Mouse (Mus musculus): Measurements from ENCODE around the gene Poll. TPM values are rescaled to one million over a fixed set of nuclear protein-coding genes. Genes with fewer than 3 reads are reported as not detected.
A peak's percentile ranks its signal among the peaks of the same experiment; 100 is the strongest.
"Not testable (repeated sequence)": the region's sequence is repeated elsewhere in the genome, so short reads cannot be mapped to it uniquely, and the experiment has no call there.

Gene Poll
- polyA plus RNA-seq, 1 experiment from 2014 or later: 15.0 TPM

- 81% methylated on average over 23 of the region's 23 CpGs for WGBS
- H3K4me2 ChIP-seq: no peak overlapping the region
- no peaks in the 10 kb centered on the region for H3K9me3 ChIP-seq (replicated peaks)
- peaks cover 22% of the 10 kb centered on the region for H3K36me3 ChIP-seq
- H3K4me1 ChIP-seq (replicated peaks): peaks cover 5% of the 10 kb centered on the region; the same call in 1 of the 2 replicates
- no peak for ATAC-seq (ENCODE audit: insufficient number of reproducible peaks, low FRiP score)
- no peak overlapping the region for H3K4me3 ChIP-seq
- H3K27ac ChIP-seq (ENCODE audit: poor library complexity, severe bottlenecking): no peak overlapping the region
- peaks cover 36% of the 10 kb centered on the region for H3K27me3 ChIP-seq (replicated peaks)
- H3K9ac ChIP-seq: no peak overlapping the region
Observed at GRCm38 (mm10) chr19:45549128-45549915, 11.0 kb downstream of the Poll start.

GRCm38 (mm10) chr19:45548196-45548595 lies 12.1 kb downstream of the Poll start:
- Histone ChIP-seq H3K27me3 (replicated peaks) (peaks cover 47% of the 10 kb centered on the region), H3K36me3 (peaks cover 10% of the 10 kb centered on the region)
- not testable (repeated sequence) for H3K9me3 ChIP-seq (replicated peaks); H3K9ac ChIP-seq; H3K4me2 ChIP-seq; H3K4me3 ChIP-seq; H3K4me1 ChIP-seq (replicated peaks); H3K27ac ChIP-seq (ENCODE audit: poor library complexity, severe bottlenecking)
- ATAC-seq (ENCODE audit: insufficient number of reproducible peaks, low FRiP score): 0 out of 2 replicates have a peak, but pooled peaks have one; percentile 40

DNA sequence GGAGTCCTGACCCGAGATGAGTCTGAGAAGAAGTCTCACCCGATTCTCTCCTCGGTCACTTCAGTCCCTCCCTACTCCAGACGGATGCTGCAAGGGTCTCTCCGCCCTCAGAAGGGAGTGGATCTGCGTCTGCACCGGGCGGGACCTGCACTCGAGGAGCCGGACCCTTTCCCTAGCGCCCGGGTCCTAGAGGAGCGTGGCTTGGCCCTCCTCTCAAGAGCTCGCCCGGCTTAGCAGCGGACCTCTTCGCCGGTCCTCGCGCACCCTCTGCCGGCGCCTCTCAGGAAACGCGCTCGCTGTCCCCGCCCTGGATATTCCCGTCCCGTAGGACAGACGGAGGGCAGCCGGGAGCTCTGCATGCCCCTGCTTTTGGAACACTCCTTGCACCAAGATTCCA lies 15.4 kb downstream of the Poll start:
- Histone ChIP-seq H3K4me3 (peak overlapping the region; percentile 43), H3K4me2 (peak overlapping the region; percentile 86), H3K36me3 (no peaks in the 10 kb centered on the region), H3K27ac (ENCODE audit: poor library complexity, severe bottlenecking) (no peak overlapping the region), H3K9ac (peak overlapping the region; percentile 39; the same call in 1 of the 2 replicates), H3K9me3 (replicated peaks) (no peaks in the 10 kb centered on the region), H3K4me1 (replicated peaks) (peaks cover 21% of the 10 kb centered on the region), H3K27me3 (replicated peaks) (peaks cover 76% of the 10 kb centered on the region)
- whole genome bisulfite sequencing: under 1% methylated on average over 30 of the region's 30 CpGs
- peak; percentile 62 for ATAC-seq (ENCODE audit: insufficient number of reproducible peaks, low FRiP score)

- Histone ChIP-seq H3K9ac (peak overlapping the region; percentile 39), H3K36me3 (no peaks in the 10 kb centered on the region), H3K9me3 (replicated peaks) (no peaks in the 10 kb centered on the region), H3K4me3 (peak overlapping the region; percentile 43), H3K4me2 (peak overlapping the region; percentile 86), H3K27ac (ENCODE audit: poor library complexity, severe bottlenecking) (no peak overlapping the region), H3K27me3 (replicated peaks) (peaks cover 79% of the 10 kb centered on the region), H3K4me1 (replicated peaks) (peaks cover 21% of the 10 kb centered on the region)
- ATAC-seq (ENCODE audit: insufficient number of reproducible peaks, low FRiP score): no peak
- WGBS: 2% methylated on average over 21 of the region's 26 CpGs
Observed at GRCm38 (mm10) chr19:45544152-45544924, 16.0 kb downstream of the Poll start.

- peak overlapping the region; percentile 45 for H3K4me3 ChIP-seq
- H3K27ac ChIP-seq (ENCODE audit: poor library complexity, severe bottlenecking): no peak overlapping the region
- peaks cover 21% of the 10 kb centered on the region for H3K4me1 ChIP-seq (replicated peaks)
Observed at GRCm38 (mm10) chr19:45542061-45542460, 18.3 kb downstream of the Poll start.

DNA sequence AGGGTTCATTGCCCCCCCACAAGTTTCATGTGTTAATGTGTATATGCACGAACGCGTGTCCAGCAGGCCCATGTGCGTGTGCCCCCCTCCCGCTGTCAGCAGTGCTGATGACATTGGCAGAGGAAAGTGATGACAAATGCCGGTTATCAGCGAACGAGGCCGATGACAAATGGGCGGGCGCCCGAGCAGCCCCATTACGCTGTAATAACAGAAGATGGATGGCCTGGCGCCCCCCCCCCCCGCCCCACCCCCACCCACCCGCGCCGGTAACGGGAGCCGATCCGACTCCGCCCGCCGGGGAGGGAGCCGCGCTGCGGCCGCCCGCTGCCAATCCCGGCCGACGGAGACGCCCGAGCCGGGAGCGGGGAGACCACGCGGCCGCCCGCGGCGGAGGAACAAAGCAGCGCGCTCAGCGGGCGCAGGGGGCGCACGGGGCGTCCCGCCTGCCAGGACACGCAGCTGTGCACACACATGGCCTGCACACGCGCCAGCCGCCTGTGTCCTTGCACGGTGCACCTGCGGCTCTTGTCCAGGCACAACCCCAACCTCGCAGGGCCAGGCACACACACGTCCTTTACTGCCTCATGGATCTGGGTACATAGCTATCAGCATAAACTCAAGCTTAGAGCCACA lies 18.8 kb downstream of the Poll start:
- Histone ChIP-seq H3K27me3 (replicated peaks) (peaks cover 90% of the 10 kb centered on the region), H3K9me3 (replicated peaks) (no peaks in the 10 kb centered on the region), H3K4me1 (replicated peaks) (peaks cover 21% of the 10 kb centered on the region), H3K4me2 (peak overlapping the region; percentile 80), H3K27ac (ENCODE audit: poor library complexity, severe bottlenecking) (no peak overlapping the region), H3K4me3 (peak overlapping the region; percentile 45), H3K36me3 (no peaks in the 10 kb centered on the region), H3K9ac (peak overlapping the region; percentile 50)
- no peak for ATAC-seq (ENCODE audit: insufficient number of reproducible peaks, low FRiP score)
- whole genome bisulfite sequencing: under 1% methylated on average over 41 of the region's 58 CpGs

More at GRCm38 (mm10) chr19:45542061-45542460, 18.3 kb downstream of the Poll start:
- Histone ChIP-seq H3K9me3 (replicated peaks) (no peaks in the 10 kb centered on the region), H3K27me3 (replicated peaks) (peaks cover 91% of the 10 kb centered on the region), H3K4me2 (peak overlapping the region; percentile 80), H3K9ac (0 out of 2 replicates have a peak overlapping the region, but pooled peaks have one; percentile 50), H3K36me3 (no peaks in the 10 kb centered on the region)
- ATAC-seq (ENCODE audit: insufficient number of reproducible peaks, low FRiP score): no peak
- WGBS: 12% methylated on average over 3 of the region's 3 CpGs

DNA sequence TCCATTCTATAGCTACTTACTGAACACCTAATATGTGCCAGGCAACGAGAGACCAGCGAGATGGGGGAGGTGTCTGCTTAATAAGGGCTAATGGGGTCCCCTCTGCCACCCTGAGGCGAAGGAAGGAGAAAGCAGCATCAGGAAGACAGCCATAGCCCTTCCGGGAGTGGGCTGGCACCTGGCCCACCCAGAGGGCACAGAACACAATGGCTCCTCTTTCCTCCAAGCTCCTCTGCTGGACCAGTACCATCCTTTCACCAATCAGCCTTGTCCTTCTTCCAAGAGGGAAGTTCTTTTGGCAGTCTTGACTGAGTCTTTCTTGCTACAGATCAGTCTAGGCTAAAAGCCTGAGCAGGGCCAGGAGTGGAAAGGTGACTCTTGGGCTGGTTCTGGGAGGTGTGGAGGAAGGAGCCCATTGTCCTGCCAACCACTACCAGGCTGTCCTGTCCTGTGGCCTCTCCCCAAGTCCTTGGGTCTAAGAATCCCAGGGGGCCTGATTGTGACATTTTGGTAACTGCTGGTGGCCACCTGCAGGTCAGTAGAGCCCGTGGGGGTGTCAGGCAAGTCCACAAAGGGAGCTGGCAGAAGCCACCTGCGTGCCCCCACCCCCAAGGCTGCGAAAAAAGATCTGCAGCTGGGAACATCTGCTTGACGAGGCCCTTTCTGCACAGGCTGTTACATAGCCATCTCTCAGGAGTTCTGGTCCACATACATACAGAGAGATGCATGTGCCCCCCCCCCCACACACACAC lies 19.5 kb downstream of the Poll start:
- H3K27ac ChIP-seq (ENCODE audit: poor library complexity, severe bottlenecking): no peak overlapping the region
- no peaks in the 10 kb centered on the region for H3K36me3 ChIP-seq
- H3K9me3 ChIP-seq (replicated peaks): no peaks in the 10 kb centered on the region
- H3K4me2 ChIP-seq: peak overlapping the region; percentile 80
- H3K4me1 ChIP-seq (replicated peaks): peaks cover 21% of the 10 kb centered on the region
- H3K27me3 ChIP-seq (replicated peaks): peaks cover 90% of the 10 kb centered on the region
- 39% methylated on average over 8 of the region's 8 CpGs for WGBS
- peak overlapping the region; percentile 45 for H3K4me3 ChIP-seq
- no peak overlapping the region for H3K9ac ChIP-seq
- ATAC-seq (ENCODE audit: insufficient number of reproducible peaks, low FRiP score): no peak

- peaks cover 84% of the 10 kb centered on the region for H3K27me3 ChIP-seq (replicated peaks)
- 56% methylated on average over 1 of the region's 1 CpGs for WGBS
- no peak overlapping the region for H3K27ac ChIP-seq (ENCODE audit: poor library complexity, severe bottlenecking)
- H3K36me3 ChIP-seq: no peaks in the 10 kb centered on the region
- H3K9me3 ChIP-seq (replicated peaks): no peaks in the 10 kb centered on the region
- ATAC-seq (ENCODE audit: insufficient number of reproducible peaks, low FRiP score): no peak
- no peak overlapping the region for H3K4me2 ChIP-seq
- no peak overlapping the region for H3K4me3 ChIP-seq
- H3K4me1 ChIP-seq (replicated peaks): peaks cover 12% of the 10 kb centered on the region
- no peak overlapping the region for H3K9ac ChIP-seq
Observed at GRCm38 (mm10) chr19:45537505-45537904, 22.8 kb downstream of the Poll start.

- no peaks in the 10 kb centered on the region for H3K9me3 ChIP-seq (replicated peaks)
- WGBS: 37% methylated on average over 6 of the region's 6 CpGs
- H3K9ac ChIP-seq: no peak overlapping the region
- peaks cover 15% of the 10 kb centered on the region for H3K4me1 ChIP-seq (replicated peaks)
- H3K4me3 ChIP-seq: no peak overlapping the region
- no peak overlapping the region for H3K27ac ChIP-seq (ENCODE audit: poor library complexity, severe bottlenecking)
- no peak for ATAC-seq (ENCODE audit: insufficient number of reproducible peaks, low FRiP score)
- H3K27me3 ChIP-seq (replicated peaks): peaks cover 69% of the 10 kb centered on the region
- H3K36me3 ChIP-seq: no peaks in the 10 kb centered on the region
- no peak overlapping the region for H3K4me2 ChIP-seq
Observed at GRCm38 (mm10) chr19:45535929-45536328, 24.4 kb downstream of the Poll start.

GRCm38 (mm10) chr19:45535214-45535735 lies 25.1 kb downstream of the Poll start:
- ATAC-seq (ENCODE audit: insufficient number of reproducible peaks, low FRiP score): no peak
- H3K4me1 ChIP-seq (replicated peaks): peaks cover 19% of the 10 kb centered on the region
- H3K36me3 ChIP-seq: no peaks in the 10 kb centered on the region
- H3K4me3 ChIP-seq: no peak overlapping the region
- H3K4me2 ChIP-seq: no peak overlapping the region
- no peak overlapping the region for H3K27ac ChIP-seq (ENCODE audit: poor library complexity, severe bottlenecking)
- no peak overlapping the region for H3K9ac ChIP-seq
- H3K27me3 ChIP-seq (replicated peaks): peaks cover 62% of the 10 kb centered on the region
- no peaks in the 10 kb centered on the region for H3K9me3 ChIP-seq (replicated peaks)
- WGBS: 71% methylated on average over 8 of the region's 8 CpGs

Measured in heart, embryonic 12.5 days (tissue).